Mouse (Mus musculus): ENCODE results near the gene Mogat2.

DNA sequence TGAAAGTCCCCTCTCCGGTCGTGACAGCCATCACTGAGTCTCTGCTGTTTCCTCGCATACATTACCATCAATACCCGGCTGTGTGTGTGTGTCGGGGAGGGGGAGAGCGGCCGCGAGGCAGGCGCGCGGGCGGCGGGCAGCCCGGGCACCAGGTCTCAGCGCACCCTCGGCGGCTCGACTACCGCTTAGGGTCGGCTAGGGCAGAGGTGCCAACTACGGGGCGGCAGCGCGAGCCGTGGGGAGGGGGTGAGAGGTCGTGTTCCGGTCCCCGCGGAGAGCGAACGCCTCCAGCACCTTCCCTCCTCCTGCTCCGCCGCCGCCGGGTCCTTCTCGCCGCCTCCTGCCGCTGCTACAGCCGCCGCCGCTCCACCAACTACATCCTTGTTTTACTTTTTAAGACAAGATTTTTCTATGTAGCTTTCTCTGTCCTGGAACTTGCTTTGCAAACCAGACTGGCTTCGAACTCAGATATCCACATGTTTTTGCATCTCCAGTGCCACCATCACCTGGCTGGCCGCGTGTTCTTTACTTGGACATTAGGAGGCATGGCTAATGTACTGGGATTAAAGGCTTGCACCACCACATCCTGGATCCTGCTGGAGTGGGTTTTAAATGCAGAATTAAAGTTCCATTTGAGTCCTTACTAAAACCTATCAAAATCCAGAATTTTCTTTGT is 10.6 kb upstream of the Mogat2 start:
- no peak for TF ChIP-seq POLR2A (IDR thresholded peaks at IDR 0.05; ENCODE audit: borderline replicate concordance, extremely low read depth, insufficient read depth, insufficient read length, poor library complexity, severe bottlenecking)
- TF ChIP-seq CTCF (IDR thresholded peaks at IDR 0.05; ENCODE audit: borderline replicate concordance, extremely low read depth, insufficient read depth, insufficient read length) = no peak

Data from brain, embryonic 14.5 days (tissue).